Mouse (Mus musculus): ENCODE results near the gene Slc35e3. TPM values are rescaled to one million over a fixed set of nuclear protein-coding genes. Genes with fewer than 3 reads are reported as not detected.
A peak's percentile ranks its signal among the peaks of the same experiment; 100 is the strongest.

Slc35e3 gene
- polyA plus RNA-seq, 1 experiment from 2014 or later, result 8.5 TPM

DNA sequence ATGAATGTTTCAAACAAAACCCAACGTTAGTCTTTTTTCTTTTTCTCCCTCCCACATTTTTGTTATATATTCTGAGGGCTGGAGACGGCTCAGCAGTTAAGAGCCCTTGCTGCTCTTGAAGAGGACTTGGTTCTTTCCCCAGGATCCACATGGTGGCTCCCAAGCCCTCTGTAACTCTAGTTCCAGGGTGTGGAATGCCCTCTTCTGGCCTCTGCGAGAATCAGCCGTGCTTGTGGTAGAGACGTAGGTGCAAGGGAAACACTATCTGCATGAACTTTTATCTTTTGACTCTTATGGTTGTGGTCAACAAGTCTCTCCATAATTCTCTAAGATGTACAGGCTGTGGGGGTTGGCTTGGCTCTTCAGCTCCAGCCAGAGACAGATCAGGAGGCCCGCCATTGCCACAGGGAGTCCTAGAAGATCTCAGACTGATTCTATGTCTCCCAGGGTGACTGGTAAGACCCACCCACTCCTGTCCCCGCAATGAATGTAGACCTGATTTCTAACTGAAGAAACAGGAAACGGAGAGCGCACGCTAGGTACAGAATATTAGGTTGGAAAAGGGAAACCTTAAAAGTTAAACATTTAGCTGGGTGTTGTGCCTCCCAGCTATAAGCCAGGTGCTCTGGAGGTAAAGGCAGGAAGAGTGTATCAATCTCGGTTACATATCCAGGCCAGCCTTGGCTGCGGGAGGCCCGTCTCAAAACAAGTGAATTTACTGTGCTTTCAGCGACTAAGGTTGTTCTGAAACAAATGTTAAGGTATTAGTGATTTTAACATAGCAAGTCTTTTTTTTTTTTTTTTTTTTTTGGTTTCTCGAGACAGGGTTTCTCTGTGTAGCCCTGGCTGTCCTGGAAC is 14.7 kb downstream of the Slc35e3 start:
- Histone ChIP-seq H3K9ac (ENCODE audit: low read depth, low read length) (no peak overlapping the region), H3K4me3 (ENCODE audit: low read length) (no peak overlapping the region), H3K27ac (ENCODE audit: low read length) (no peak overlapping the region), H3K36me3 (ENCODE audit: control insufficient read depth, insufficient read depth, low read length) (no peaks in the 10 kb centered on the region), H3K4me1 (ENCODE audit: control insufficient read depth, insufficient read depth, low read length) (no peaks in the 10 kb centered on the region), H3K4me2 (ENCODE audit: low read depth, low read length) (no peak overlapping the region), H3K9me3 (ENCODE audit: control insufficient read depth, low read length) (no peaks in the 10 kb centered on the region), H3K27me3 (replicated peaks; ENCODE audit: control insufficient read depth, insufficient read depth, low read length) (no peaks in the 10 kb centered on the region)
- WGBS, result 63% methylated on average over 15 of the region's 15 CpGs
- peak; percentile 66; the same call in 1 of the 2 replicates for ATAC-seq

DNA sequence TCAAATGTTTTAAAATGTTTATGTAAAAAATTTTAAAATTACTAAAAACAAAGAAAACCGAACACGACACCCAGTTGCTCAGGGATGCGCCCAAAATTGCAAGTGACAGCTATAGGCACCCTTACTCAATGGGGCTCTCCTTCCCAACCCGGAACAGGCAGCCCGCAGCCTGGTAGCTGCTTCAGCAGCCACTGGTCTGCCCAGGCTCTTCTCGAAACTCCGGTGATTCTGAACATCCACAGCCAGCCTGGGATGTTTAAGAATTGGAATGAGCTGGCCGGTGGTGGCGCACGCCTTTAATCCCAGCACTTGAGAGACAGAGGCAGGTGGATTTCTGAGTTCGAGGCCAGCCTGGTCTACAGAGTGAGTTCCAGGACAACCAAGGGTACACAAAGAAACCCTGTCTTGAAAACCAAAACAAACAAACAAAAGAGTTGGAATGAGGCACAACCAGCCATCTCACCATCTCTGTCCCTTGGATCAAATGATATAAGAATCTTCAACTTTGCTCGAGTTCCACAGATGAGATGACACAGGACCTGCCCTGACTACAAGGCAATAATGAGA is 15.4 kb downstream of the Slc35e3 start:
- no peaks in the 10 kb centered on the region for H3K27me3 ChIP-seq (replicated peaks; ENCODE audit: control insufficient read depth, insufficient read depth, low read length)
- no peak overlapping the region for H3K9ac ChIP-seq (ENCODE audit: low read depth, low read length)
- H3K9me3 ChIP-seq (ENCODE audit: control insufficient read depth, low read length), result no peaks in the 10 kb centered on the region
- WGBS, result 94% methylated on average over 12 of the region's 12 CpGs
- no peaks in the 10 kb centered on the region for H3K36me3 ChIP-seq (ENCODE audit: control insufficient read depth, insufficient read depth, low read length)
- H3K4me2 ChIP-seq (ENCODE audit: low read depth, low read length), result no peak overlapping the region
- H3K4me3 ChIP-seq (ENCODE audit: low read length), result no peak overlapping the region
- H3K27ac ChIP-seq (ENCODE audit: low read length), result no peak overlapping the region
- no peak for ATAC-seq
- no peaks in the 10 kb centered on the region for H3K4me1 ChIP-seq (ENCODE audit: control insufficient read depth, insufficient read depth, low read length)

DNA sequence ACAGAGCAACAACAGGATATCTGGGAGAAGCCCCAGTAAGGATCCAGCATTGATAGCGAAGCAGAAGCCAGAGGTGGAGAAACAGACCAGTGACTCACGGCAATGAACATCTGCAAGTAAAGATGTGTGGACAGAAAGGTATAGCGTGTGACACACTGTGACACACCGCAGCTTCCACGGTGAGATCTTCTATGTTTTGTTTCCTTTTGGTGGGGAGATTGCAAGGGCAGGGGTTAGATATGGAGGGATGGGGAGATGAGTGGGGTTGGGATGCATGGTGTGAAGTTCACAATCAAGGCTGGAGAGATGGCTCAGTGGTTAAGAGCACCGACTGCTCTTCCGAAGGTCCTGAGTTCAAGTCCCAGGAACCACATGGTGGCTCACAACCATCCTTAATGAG is 16.0 kb downstream of the Slc35e3 start:
- H3K9me3 ChIP-seq (ENCODE audit: control insufficient read depth, low read length), result no peaks in the 10 kb centered on the region
- no peaks in the 10 kb centered on the region for H3K4me1 ChIP-seq (ENCODE audit: control insufficient read depth, insufficient read depth, low read length)
- H3K27me3 ChIP-seq (replicated peaks; ENCODE audit: control insufficient read depth, insufficient read depth, low read length), result no peaks in the 10 kb centered on the region
- no peak overlapping the region for H3K4me2 ChIP-seq (ENCODE audit: low read depth, low read length)
- no peak overlapping the region for H3K4me3 ChIP-seq (ENCODE audit: low read length)
- 94% methylated on average over 7 of the region's 7 CpGs for WGBS
- H3K36me3 ChIP-seq (ENCODE audit: control insufficient read depth, insufficient read depth, low read length), result no peaks in the 10 kb centered on the region
- no peak overlapping the region for H3K27ac ChIP-seq (ENCODE audit: low read length)
- ATAC-seq, result no peak
- no peak overlapping the region for H3K9ac ChIP-seq (ENCODE audit: low read depth, low read length)

DNA sequence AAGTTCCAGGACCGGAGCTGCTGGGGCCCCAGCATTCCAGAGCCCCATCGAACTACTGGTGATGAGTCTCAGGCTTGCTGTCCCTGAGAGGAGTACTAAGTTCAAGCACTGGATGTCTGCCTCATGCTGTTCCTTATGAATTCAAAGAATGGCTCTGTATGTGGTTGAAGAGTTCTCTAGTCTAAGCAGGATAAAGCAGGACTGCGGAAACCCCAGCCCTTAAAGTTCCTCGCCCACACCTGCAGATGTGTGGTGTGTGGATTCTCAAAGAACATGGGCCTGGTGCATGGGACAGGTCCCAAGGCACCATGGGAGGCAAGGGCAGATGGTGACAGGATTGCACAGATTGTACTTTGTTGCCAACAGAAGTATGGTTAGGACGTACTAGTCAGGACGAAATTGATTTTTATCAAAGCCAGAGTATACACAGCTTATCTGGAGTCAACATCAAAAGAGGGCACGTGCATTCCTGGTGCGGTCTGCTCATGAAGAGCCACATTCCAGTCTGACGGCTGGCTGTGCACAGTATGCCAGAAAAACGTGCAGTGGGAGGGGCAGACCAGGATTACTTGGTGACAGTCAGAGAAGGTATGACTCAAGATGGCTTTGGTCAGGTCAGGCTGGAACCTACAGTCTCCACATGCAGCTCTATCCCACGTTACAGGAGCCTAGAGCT is 16.9 kb downstream of the Slc35e3 start:
- Histone ChIP-seq H3K27ac (ENCODE audit: low read length) (no peak overlapping the region), H3K9ac (ENCODE audit: low read depth, low read length) (no peak overlapping the region), H3K4me2 (ENCODE audit: low read depth, low read length) (no peak overlapping the region), H3K4me3 (ENCODE audit: low read length) (no peak overlapping the region), H3K4me1 (ENCODE audit: control insufficient read depth, insufficient read depth, low read length) (no peaks in the 10 kb centered on the region), H3K9me3 (ENCODE audit: control insufficient read depth, low read length) (no peaks in the 10 kb centered on the region), H3K27me3 (replicated peaks; ENCODE audit: control insufficient read depth, insufficient read depth, low read length) (no peaks in the 10 kb centered on the region), H3K36me3 (ENCODE audit: control insufficient read depth, insufficient read depth, low read length) (no peaks in the 10 kb centered on the region)
- 57% methylated on average over 11 of the region's 11 CpGs for WGBS
- 0 out of 2 replicates have a peak, but pooled peaks have one; percentile 11 for ATAC-seq

DNA sequence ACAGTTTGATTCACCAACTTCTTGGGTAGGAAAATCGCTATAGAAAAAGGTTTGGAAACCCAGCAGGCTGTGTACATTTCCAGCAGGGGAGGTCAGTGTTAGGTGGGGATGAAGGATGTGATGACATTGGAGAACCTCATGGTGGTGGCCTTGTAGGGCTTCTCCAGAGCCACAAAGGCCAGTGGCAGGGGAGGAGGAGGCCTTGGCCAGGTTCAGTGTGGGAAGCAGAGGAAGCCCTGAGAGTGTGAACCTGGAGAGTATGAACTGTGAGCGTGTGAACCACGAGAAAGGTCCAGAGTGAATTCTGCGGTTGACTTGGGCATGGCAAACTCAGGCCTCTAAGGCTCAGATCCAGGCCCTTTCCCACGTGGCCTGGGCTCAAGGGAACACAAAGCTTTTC is 17.6 kb downstream of the Slc35e3 start:
- Histone ChIP-seq H3K27ac (ENCODE audit: low read length) (no peak overlapping the region), H3K36me3 (ENCODE audit: control insufficient read depth, insufficient read depth, low read length) (no peaks in the 10 kb centered on the region), H3K9ac (ENCODE audit: low read depth, low read length) (no peak overlapping the region), H3K27me3 (replicated peaks; ENCODE audit: control insufficient read depth, insufficient read depth, low read length) (no peaks in the 10 kb centered on the region), H3K4me1 (ENCODE audit: control insufficient read depth, insufficient read depth, low read length) (no peaks in the 10 kb centered on the region), H3K9me3 (ENCODE audit: control insufficient read depth, low read length) (no peaks in the 10 kb centered on the region), H3K4me2 (ENCODE audit: low read depth, low read length) (no peak overlapping the region), H3K4me3 (ENCODE audit: low read length) (no peak overlapping the region)
- ATAC-seq, result no peak
- WGBS, result 83% methylated on average over 5 of the region's 5 CpGs

DNA sequence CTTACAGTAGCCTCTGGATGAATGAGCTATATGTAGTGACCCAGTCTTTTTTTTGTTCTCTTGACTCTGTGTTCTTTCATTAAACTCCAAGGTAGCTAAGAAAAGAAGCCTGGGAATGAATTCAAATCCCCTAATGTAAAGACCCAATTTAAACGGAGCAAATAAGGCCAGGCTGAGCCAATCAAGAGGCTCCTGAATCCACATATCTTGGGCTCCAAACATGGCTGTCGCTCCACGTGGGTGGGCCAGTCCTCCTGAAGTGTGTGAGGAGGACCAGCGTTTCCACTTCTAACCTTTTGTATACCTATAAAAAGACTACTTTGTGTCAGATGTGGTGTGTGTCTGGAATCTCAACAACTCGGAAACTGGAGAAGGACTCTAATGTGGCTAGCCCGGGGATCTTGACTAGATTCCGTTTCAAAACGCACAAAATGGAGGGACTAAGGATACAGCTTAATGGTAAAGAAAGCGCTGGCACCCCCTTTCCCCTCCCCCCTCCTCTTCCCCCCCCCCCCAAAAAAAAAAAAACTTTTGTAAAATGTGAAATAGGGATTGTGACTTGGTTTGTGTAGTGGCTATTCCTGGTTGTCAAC is 18.6 kb downstream of the Slc35e3 start:
- WGBS, result 69% methylated on average over 9 of the region's 9 CpGs

DNA sequence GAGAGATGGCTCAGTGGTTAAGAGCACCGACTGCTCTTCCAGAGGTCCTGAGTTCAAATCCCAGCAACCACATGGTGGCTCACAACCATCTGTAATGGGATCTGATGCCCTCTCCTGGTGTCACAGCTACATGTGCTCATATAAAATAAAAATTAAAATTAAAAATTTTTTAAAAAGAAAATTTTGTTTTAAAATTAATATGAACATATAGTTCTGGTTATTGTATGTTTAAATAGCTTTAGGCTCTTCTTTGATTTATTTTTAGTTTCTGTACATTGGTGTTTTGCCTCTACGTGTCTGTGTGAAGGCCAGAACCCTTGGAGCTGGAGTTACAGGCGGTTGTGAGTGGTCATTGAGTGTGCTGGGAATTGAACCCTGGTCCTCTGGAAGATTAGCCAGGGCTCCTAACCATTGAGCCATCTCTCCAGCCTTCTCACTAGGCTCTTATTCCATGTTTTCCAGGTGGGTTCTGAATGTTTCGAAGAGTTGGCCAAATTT is 19.2 kb downstream of the Slc35e3 start:
- Histone ChIP-seq H3K4me1 (ENCODE audit: control insufficient read depth, insufficient read depth, low read length) (no peaks in the 10 kb centered on the region), H3K36me3 (ENCODE audit: control insufficient read depth, insufficient read depth, low read length) (no peaks in the 10 kb centered on the region), H3K27me3 (replicated peaks; ENCODE audit: control insufficient read depth, insufficient read depth, low read length) (no peaks in the 10 kb centered on the region), H3K9ac (ENCODE audit: low read depth, low read length) (no peak overlapping the region), H3K4me3 (ENCODE audit: low read length) (no peak overlapping the region), H3K27ac (ENCODE audit: low read length) (no peak overlapping the region), H3K9me3 (ENCODE audit: control insufficient read depth, low read length) (no peaks in the 10 kb centered on the region), H3K4me2 (ENCODE audit: low read depth, low read length) (no peak overlapping the region)
- 96% methylated on average over 4 of the region's 4 CpGs for WGBS
- ATAC-seq, result no peak

More for the DNA sequence above, 18.6 kb downstream of the Slc35e3 start:
- no peak for ATAC-seq
- Histone ChIP-seq H3K9me3 (ENCODE audit: control insufficient read depth, low read length) (no peaks in the 10 kb centered on the region), H3K27ac (ENCODE audit: low read length) (no peak overlapping the region), H3K9ac (ENCODE audit: low read depth, low read length) (no peak overlapping the region), H3K4me2 (ENCODE audit: low read depth, low read length) (no peak overlapping the region), H3K36me3 (ENCODE audit: control insufficient read depth, insufficient read depth, low read length) (no peaks in the 10 kb centered on the region), H3K27me3 (replicated peaks; ENCODE audit: control insufficient read depth, insufficient read depth, low read length) (no peaks in the 10 kb centered on the region), H3K4me1 (ENCODE audit: control insufficient read depth, insufficient read depth, low read length) (no peaks in the 10 kb centered on the region), H3K4me3 (ENCODE audit: low read length) (no peak overlapping the region)

DNA sequence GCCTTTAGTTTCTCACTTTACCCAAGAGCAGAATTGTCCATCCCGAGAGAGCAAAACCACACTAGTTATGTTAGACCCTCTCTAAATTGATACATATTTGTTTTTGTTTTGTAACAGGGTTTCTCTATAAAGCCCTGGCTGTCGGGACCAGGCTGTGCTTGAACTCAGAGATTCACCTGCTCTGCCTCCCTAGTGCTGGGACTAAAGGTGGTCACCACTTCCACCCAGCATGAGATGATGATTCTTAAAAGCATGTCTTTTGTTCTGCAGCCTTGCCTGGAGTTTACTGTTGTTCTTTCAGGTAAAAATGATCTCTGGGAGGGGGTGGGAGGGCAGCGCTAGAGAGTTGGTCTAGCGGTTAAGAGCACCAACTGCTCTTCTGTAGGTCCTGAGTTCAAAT is 19.8 kb downstream of the Slc35e3 start:
- Histone ChIP-seq H3K4me1 (ENCODE audit: control insufficient read depth, insufficient read depth, low read length) (no peaks in the 10 kb centered on the region), H3K27ac (ENCODE audit: low read length) (no peak overlapping the region), H3K4me2 (ENCODE audit: low read depth, low read length) (no peak overlapping the region), H3K36me3 (ENCODE audit: control insufficient read depth, insufficient read depth, low read length) (no peaks in the 10 kb centered on the region), H3K9ac (ENCODE audit: low read depth, low read length) (no peak overlapping the region), H3K9me3 (ENCODE audit: control insufficient read depth, low read length) (no peaks in the 10 kb centered on the region), H3K4me3 (ENCODE audit: low read length) (no peak overlapping the region), H3K27me3 (replicated peaks; ENCODE audit: control insufficient read depth, insufficient read depth, low read length) (no peaks in the 10 kb centered on the region)
- WGBS, result 96% methylated on average over 4 of the region's 4 CpGs
- no peak for ATAC-seq

DNA sequence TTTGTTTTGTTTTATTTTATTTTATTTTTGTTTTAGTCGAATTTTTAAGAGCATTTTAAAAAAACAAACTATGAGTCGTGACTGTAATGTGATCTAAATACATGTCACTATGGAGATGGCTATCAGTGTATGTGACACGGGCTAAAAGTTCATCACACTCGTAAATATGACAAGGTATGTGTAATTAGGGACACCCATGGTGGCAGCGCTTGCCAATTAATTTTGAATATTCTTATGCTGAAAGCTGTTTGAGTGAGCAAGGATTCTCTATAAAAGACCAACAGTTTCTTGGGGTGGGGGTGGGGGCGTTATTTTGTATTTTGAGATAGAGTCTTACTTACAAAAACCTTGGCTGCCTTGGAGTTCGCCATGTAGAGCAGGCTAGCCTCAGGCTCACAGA is 20.5 kb downstream of the Slc35e3 start:
- Histone ChIP-seq H3K27me3 (replicated peaks; ENCODE audit: control insufficient read depth, insufficient read depth, low read length) (no peaks in the 10 kb centered on the region), H3K4me2 (ENCODE audit: low read depth, low read length) (no peak overlapping the region), H3K9me3 (ENCODE audit: control insufficient read depth, low read length) (no peaks in the 10 kb centered on the region), H3K27ac (ENCODE audit: low read length) (no peak overlapping the region), H3K4me3 (ENCODE audit: low read length) (no peak overlapping the region), H3K36me3 (ENCODE audit: control insufficient read depth, insufficient read depth, low read length) (no peaks in the 10 kb centered on the region), H3K9ac (ENCODE audit: low read depth, low read length) (no peak overlapping the region), H3K4me1 (ENCODE audit: control insufficient read depth, insufficient read depth, low read length) (no peaks in the 10 kb centered on the region)
- WGBS, result 76% methylated on average over 7 of the region's 7 CpGs
- ATAC-seq, result no peak

Data from intestine, embryonic 16.5 days (tissue).